Mouse (Mus musculus) megakaryocyte, embryonic 14.5 days (primary cell): ENCODE measurements around the gene Nkrf. TPM values are rescaled to one million over a fixed set of nuclear protein-coding genes. Genes with fewer than 3 reads are reported as not detected.
A peak's percentile ranks its signal among the peaks of the same experiment; 100 is the strongest.
"Not testable (repeated sequence)": the region's sequence is repeated elsewhere in the genome, so short reads cannot be mapped to it uniquely, and the experiment has no call there.

Source experiments
- H3K27me3 ChIP-seq: replicated peaks from 2 replicates; pipeline ENCODE3; 2012; ENCODE audit warnings: inconsistent platforms
- H3K36me3 ChIP-seq: replicated peaks from 2 replicates; pipeline ENCODE3; 2012; ENCODE audit warnings: low read length, inconsistent platforms, mixed read lengths
- H3K4me1 ChIP-seq: 2 replicates; pipeline ENCODE4 v1.6.1; 2012; ENCODE audit warnings: inconsistent platforms
- H3K4me3 ChIP-seq: replicated peaks from 2 replicates; pipeline ENCODE3; 2012; ENCODE audit warnings: moderate library complexity, mild to moderate bottlenecking, inconsistent platforms
- H3K9me3 ChIP-seq: 2 replicates; pipeline ENCODE4 v1.6.1; 2012; ENCODE audit warnings: inconsistent platforms
- FLI1 ChIP-seq: IDR thresholded peaks from 2 replicates; pipeline ENCODE4 v1.6.1; 2012; ENCODE audit warnings: low read length, inconsistent platforms, mixed read lengths
- GATA1 ChIP-seq: IDR thresholded peaks from 3 replicates; pipeline ENCODE4 v1.6.1; 2012; ENCODE audit warnings: mixed read lengths, low read length, inconsistent platforms, borderline replicate concordance
- polyA plus RNA-seq: library from polyadenylated mRNA; stranded (reverse); fragments of >175 nt; gene quantifications from 2 replicates; pipeline ENCODE4 v1.2.3, GENCODE M21; 2012; ENCODE audit warnings: low replicate concordance; ENCODE audit not compliant: insufficient read depth

Gene Nkrf
- polyA plus RNA-seq, 1 experiment: 0.34 TPM

DNA sequence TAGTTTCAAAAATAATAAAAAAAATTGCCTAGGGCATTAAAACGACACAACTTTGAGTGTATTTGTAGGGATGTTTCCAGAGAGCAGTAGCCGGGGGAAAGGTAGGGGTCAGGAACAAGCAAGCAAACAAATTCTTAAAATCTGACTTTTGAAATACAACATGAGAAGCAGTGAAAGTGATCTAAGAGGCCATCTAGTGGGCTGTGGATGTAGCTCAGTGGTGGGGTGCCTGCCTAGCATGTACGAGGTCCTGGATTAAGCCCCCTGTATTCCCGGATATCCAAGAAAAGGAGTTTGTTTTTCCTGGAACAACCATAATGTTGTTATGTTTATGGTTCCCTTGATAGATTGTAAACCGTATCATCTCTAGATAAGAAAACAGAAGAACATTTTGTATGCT lies 3.8 kb upstream of the Nkrf start:
- TF ChIP-seq FLI1 (no peak), GATA1 (no peak)
- Histone ChIP-seq H3K4me3 (no peak overlapping the region), H3K36me3 (no peaks in the 10 kb centered on the region), H3K9me3 (0 out of 2 replicates have a peak, but pooled peaks cover 2% of the 10 kb centered on the region), H3K4me1 (peaks cover 17% of the 10 kb centered on the region), H3K27me3 (no peaks in the 10 kb centered on the region)

DNA sequence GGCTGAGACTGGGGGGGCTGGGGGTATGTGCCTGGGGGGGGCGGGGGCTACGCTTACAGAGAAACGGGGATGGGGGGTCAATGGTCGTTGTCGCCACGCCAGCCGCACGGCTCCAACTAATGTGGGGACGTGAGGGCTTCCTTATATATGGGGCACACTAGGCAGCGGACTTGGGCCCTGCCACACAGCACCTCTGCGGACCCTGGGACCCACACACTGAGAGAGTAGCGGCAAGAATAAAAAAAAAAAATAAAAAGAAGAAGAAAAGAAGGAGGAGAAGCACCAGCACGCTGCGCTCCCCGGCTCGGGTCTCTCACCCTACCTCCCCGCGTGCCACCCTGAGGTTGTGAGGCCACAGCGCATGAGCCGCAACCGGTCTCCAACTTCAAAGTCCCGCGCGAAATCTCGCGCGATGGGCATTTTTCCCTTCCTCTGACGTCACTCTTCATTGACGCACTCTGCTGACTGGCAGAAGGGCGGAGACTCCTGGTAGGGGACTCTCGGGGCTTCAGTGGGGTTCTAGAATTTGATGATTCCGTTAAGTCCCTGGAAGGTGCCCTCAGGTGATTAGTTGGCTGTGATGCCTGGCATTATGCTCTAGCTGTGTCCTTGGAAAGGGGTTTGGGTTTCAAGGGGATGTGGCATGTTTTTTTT lies 543 bp upstream of the Nkrf start:
- TF ChIP-seq FLI1 (no peak), GATA1 (no peak)
- no peaks in the 10 kb centered on the region for H3K27me3 ChIP-seq
- peak overlapping the region; percentile 93 for H3K4me3 ChIP-seq
- 0 out of 2 replicates have a peak, but pooled peaks cover 2% of the 10 kb centered on the region for H3K9me3 ChIP-seq
- H3K36me3 ChIP-seq: no peaks in the 10 kb centered on the region
- H3K4me1 ChIP-seq: peaks cover 17% of the 10 kb centered on the region

DNA sequence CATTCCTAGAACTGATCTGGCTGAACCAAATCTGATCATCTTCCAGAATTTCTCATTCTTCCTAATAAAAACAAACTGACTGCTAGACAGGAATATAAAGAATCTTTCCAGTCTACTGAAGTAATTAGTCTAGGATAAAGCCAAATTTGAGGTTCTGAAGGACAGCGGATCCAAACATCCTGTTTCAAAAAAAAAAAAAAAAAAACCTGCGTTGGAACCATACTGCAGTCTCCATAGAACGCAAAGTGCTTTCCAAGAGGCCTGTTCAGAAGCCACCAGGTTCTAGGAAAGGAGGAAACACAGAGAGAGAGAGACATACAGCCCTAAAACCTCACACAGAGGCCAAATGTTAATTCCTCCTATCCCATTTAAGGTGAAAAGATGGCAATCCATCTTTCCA lies 1.0 kb downstream of the Nkrf start:
- no peaks in the 10 kb centered on the region for H3K36me3 ChIP-seq
- H3K27me3 ChIP-seq: no peaks in the 10 kb centered on the region
- H3K9me3 ChIP-seq: 0 out of 2 replicates have a peak, but pooled peaks cover 2% of the 10 kb centered on the region
- TF ChIP-seq GATA1 (no peak), FLI1 (no peak)
- H3K4me1 ChIP-seq: peaks cover 9% of the 10 kb centered on the region
- peak overlapping the region; percentile 93 for H3K4me3 ChIP-seq

DNA sequence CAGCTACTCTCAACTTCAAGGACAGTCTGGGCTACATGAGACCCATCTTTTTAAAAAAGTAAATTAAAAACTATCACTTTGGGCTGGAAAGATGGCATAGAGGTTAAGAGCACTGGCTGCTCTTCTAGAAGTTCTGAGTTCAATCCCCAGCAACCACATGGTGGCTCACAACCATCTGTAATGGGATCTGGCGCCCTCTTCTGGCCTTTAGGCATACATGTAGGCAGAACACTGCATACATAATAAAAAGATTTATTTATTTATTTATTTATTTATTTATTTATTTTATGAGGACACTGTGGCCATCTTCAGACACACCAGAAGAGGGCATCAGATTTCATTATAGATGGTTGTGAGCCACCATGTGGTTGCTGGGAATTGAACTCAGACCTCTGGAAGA lies 3.8 kb downstream of the Nkrf start:
- not testable (repeated sequence) for H3K9me3 ChIP-seq, H3K4me3 ChIP-seq, H3K36me3 ChIP-seq, H3K27me3 ChIP-seq, H3K4me1 ChIP-seq

DNA sequence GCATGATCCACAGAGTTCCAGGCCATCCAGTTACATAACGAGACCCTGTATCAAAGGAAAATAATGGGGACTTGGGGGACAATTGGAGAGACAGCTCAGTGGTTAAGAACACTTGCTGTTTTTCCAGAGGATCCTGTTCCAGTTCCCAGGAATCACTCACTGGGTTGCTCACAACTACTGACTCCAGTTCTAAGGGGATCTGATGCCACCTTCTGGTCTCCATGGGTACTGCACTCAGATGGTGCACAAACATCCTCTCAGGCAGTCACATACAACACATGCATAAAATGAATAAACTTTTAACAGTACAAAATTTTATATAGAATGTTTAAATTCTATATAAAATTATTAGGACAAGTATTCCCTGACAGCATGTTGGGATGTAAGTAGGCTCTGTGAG lies 18.0 kb downstream of the Nkrf start:
- peaks cover 67% of the 10 kb centered on the region for H3K36me3 ChIP-seq
- H3K9me3 ChIP-seq: peaks cover 4% of the 10 kb centered on the region; the same call in 1 of the 2 replicates
- no peaks in the 10 kb centered on the region for H3K27me3 ChIP-seq
- TF ChIP-seq GATA1: no peak
- no peak for TF ChIP-seq FLI1
- H3K4me1 ChIP-seq: no peaks in the 10 kb centered on the region
- no peak overlapping the region for H3K4me3 ChIP-seq

DNA sequence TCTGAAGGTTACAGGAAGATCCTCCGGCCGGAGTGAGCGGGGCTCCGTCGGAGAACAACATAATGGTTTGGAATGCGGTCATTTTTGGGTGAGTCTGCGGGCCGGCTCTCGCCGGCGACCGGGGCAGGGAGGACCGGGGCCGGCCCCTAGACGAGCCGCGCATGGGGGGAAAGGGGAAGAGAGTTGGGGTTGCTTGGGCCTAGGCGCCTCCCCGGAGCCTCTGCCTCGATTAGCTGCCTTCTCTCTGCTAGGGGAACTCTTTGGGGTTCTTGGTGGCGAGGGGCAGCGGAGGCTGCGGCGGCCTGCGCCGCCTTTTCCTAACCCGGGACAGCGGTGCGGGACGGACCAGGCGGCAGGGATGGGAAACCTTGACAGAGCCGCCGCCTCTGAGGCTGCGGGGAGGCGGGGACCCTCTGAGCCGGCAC lies 28.0 kb downstream of the Nkrf start:
- H3K4me3 ChIP-seq: peak overlapping the region; percentile 93
- peaks cover 21% of the 10 kb centered on the region for H3K36me3 ChIP-seq
- TF ChIP-seq GATA1: no peak
- no peak for TF ChIP-seq FLI1
- H3K9me3 ChIP-seq: peaks cover 9% of the 10 kb centered on the region; the same call in 1 of the 2 replicates
- peaks cover 5% of the 10 kb centered on the region for H3K27me3 ChIP-seq
- peaks cover 13% of the 10 kb centered on the region; the same call in 1 of the 2 replicates for H3K4me1 ChIP-seq

DNA sequence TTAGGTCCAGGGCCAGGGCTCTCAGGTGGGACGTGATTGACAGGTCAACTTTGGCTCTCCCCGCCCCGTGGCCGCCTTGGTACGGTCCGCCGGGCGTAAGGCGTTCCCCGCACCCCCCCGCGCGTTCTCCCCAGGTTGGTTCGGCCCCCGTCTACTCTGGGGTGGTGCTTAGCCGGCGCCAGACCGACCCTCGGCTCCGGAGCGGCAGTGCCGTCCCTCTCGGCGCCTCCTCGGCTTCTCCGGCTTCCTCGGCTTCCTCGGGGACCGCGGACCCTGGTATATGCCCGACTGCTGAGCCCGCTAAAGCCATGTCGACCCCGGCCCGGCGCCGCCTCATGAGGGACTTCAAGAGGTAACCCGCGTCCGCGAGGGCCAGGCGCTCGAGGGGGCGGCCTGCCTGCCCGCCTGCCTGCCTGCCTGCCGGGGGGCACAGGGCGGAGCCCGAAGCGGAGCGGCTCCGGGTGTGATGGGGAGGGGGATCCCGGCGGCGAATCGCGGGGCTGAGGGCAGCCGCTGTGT lies 28.5 kb downstream of the Nkrf start:
- Histone ChIP-seq H3K9me3 (peaks cover 9% of the 10 kb centered on the region; the same call in 1 of the 2 replicates), H3K27me3 (peaks cover 5% of the 10 kb centered on the region), H3K4me1 (peaks cover 13% of the 10 kb centered on the region; the same call in 1 of the 2 replicates), H3K36me3 (peaks cover 16% of the 10 kb centered on the region), H3K4me3 (peak overlapping the region; percentile 93)
- TF ChIP-seq GATA1: no peak
- no peak for TF ChIP-seq FLI1

DNA sequence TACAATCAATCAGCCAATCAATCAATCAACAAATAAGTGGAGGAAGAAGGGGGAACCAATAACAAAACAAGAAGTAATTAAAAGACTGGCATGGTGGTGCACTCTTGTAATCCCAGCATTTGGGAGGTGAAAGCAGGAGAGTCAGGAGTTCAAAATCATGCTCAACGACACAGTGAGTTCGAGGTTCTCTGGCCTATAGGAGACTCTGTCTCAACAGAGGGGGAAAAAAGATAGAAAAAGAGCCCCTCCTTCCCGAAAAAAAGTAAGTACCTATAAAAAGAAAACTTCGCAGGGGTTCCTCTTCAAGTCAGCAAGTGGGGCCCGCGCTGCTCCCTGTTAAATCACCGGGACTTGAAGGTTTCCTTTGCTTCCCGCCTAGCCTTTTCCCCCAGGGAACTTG lies 28.9 kb downstream of the Nkrf start, which contains the start of the genes Ube2a and C330007P06Rik:
Gene Ube2a (plus strand): TSS at position 136 of the 400 bp plus-strand sequence.
Gene C330007P06Rik (minus strand): TSS at position 347 of the 400 bp plus-strand sequence.
- H3K4me3 ChIP-seq: peak within 1 kb of the TSS; percentile 93
- H3K27me3 ChIP-seq: peaks cover 5% of the 10 kb centered on the region
- peaks cover 13% of the 10 kb centered on the region; the same call in 1 of the 2 replicates for H3K4me1 ChIP-seq
- peaks cover 9% of the 10 kb centered on the region; the same call in 1 of the 2 replicates for H3K9me3 ChIP-seq
- peaks cover 13% of the 10 kb centered on the region for H3K36me3 ChIP-seq
- no peak for TF ChIP-seq GATA1
- TF ChIP-seq FLI1: no peak

DNA sequence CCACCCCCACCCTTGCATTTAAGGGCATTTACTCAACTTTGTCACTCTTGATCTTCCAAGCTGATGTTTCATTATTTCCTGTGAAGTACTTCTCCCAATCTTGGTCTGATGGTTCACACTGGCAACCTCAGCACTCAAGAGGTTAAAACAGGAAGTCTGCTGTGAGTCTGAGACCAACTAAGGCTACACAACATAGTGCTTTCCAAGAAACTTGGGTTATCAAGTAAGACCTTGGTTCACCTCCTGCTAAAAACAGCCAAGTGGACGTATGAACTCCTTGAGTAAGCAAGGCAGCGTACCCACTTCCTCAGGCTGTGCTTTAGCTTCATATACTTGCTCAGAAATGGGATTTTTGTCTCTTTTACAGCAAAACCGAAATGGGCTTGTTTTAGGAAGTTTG lies 32.3 kb downstream of the Nkrf start:
- Histone ChIP-seq H3K9me3 (peaks cover 9% of the 10 kb centered on the region; the same call in 1 of the 2 replicates), H3K4me1 (peaks cover 10% of the 10 kb centered on the region; the same call in 1 of the 2 replicates), H3K27me3 (peaks cover 4% of the 10 kb centered on the region), H3K4me3 (no peak overlapping the region), H3K36me3 (no peaks in the 10 kb centered on the region)
- no peak for TF ChIP-seq GATA1
- no peak for TF ChIP-seq FLI1
